Mouse (Mus musculus): ENCODE measurements at regions not wholly inside any gene's neighbourhood (a gene's known extent, or its start where the extent isn't known, plus 50 kb on each side); places are given as distances from the start of the nearest gene placed in this dataset.
"Not testable (repeated sequence)": the region's sequence is repeated elsewhere in the genome, so short reads cannot be mapped to it uniquely, and the experiment has no call there.

DNA sequence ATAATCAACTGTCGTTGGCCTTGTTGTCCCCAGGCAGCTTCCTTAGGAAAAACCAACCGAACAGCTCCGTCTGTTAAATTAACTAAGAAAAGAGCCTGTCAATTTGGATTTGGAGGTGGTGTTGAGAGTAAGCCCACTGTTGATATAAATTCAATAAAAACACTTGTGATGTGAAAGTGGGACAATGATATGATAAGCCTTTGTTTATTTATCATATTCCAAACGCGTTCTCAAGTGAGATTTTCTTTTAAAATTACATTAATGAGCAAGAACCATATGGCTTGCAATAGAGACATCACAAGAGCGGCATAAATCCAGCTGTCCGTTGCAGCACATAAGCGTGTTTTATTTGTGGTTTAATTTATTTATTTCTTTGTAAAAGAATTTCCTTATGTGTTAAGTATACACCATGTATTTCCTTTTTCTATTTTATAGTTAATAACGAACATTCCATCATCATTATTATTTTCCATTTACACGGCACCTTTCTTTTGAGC, 307.5 kb upstream of the Cwc22 start:
- Histone ChIP-seq H3K4me3 (replicated peaks) (no peak overlapping the region), H3K4me1 (replicated peaks) (no peaks in the 10 kb centered on the region), H3K36me3 (no peaks in the 10 kb centered on the region), H3K9ac (replicated peaks) (no peak overlapping the region), H3K9me3 (no peaks in the 10 kb centered on the region), H3K27ac (no peak overlapping the region), H3K4me2 (replicated peaks) (no peak overlapping the region), H3K27me3 (no peaks in the 10 kb centered on the region)
- ATAC-seq: no peak
- WGBS: 73% methylated on average over 10 of the region's 10 CpGs

- Histone ChIP-seq H3K4me3 (replicated peaks) (no peak overlapping the region), H3K27me3 (no peaks in the 10 kb centered on the region), H3K4me1 (replicated peaks) (no peaks in the 10 kb centered on the region), H3K27ac (no peak overlapping the region), H3K36me3 (no peaks in the 10 kb centered on the region), H3K4me2 (replicated peaks) (no peak overlapping the region), H3K9ac (replicated peaks) (no peak overlapping the region), H3K9me3 (no peaks in the 10 kb centered on the region)
- 86% methylated on average over 5 of the region's 5 CpGs for WGBS
- no peak for ATAC-seq
Observed at GRCm38 (mm10) chr2:78246354-78246753, 300.2 kb upstream of the Cwc22 start.

- 86% methylated on average over 2 of the region's 2 CpGs for WGBS
Observed at GRCm38 (mm10) chr2:78240299-78240698, 294.1 kb upstream of the Cwc22 start.

DNA sequence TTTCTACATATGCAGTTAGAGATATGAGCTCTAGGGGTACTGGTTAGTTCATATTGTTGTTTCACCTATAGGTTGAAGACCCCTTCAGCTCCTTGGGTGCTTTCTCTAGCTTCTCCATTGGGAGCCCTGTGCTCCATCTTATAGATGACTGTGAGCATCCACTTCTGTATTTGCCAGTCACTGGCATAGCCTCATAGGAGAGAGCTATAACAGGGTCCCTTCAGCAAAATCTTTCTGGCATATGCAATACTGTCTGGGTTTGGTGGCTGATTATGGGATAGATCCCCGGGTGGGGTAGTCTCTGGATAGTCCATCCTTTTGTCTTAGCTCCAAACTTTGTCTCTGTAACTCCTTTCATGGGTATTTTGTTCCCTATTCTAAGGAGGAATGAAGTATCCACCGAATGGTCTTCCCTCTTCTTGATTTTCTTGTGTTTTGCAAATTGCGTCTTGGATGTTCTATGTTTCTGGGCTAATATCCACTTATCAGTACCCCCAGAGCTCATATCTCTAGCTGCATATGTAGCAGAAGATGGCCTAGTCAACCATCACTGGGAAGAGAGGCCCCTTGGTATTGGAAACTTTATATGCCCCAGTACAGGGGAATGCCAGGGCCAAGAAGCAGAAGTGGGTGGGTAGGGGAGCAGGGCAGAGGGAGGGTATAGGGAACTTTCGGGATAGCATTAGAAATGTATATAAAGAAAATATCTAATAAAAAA, 279.4 kb upstream of the Cwc22 start:
- H3K36me3 ChIP-seq; H3K4me1 ChIP-seq (replicated peaks); H3K9me3 ChIP-seq; ATAC-seq; H3K4me2 ChIP-seq (replicated peaks); H3K27ac ChIP-seq; H3K27me3 ChIP-seq; H3K4me3 ChIP-seq (replicated peaks); H3K9ac ChIP-seq (replicated peaks): not testable (repeated sequence)
- 86% methylated on average over 4 of the region's 4 CpGs for WGBS

More at GRCm38 (mm10) chr2:78240299-78240698, 294.1 kb upstream of the Cwc22 start:
- no peak for ATAC-seq
- no peaks in the 10 kb centered on the region for H3K27me3 ChIP-seq
- no peak overlapping the region for H3K9ac ChIP-seq (replicated peaks)
- no peaks in the 10 kb centered on the region for H3K9me3 ChIP-seq
- no peak overlapping the region for H3K27ac ChIP-seq
- H3K4me3 ChIP-seq (replicated peaks): no peak overlapping the region
- no peaks in the 10 kb centered on the region for H3K36me3 ChIP-seq
- H3K4me1 ChIP-seq (replicated peaks): no peaks in the 10 kb centered on the region
- no peak overlapping the region for H3K4me2 ChIP-seq (replicated peaks)

DNA sequence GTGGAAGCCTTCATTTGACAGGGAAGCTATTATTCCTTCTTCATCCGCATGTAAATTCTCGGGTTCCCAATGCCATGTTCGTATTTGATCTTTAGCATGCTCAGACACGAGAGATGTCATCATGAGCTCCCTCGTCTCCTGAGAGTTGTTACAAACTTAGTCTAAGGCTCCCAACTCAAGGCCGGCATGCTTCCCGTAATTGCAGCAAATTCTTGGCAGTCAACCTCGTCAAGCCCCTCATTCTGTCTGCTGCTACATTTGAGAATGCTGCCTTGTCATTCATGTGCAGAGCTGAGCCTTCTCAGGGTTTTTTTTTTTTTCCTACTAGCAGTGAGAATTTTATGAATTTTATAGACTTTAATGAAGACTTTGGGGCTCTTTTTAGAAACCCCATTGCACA, 268.3 kb upstream of the Cwc22 start:
- H3K27ac ChIP-seq: no peak overlapping the region
- WGBS: 74% methylated on average over 8 of the region's 8 CpGs
- no peak for ATAC-seq
- H3K4me1 ChIP-seq (replicated peaks): no peaks in the 10 kb centered on the region
- no peak overlapping the region for H3K9ac ChIP-seq (replicated peaks)
- no peak overlapping the region for H3K4me2 ChIP-seq (replicated peaks)
- H3K9me3 ChIP-seq: no peaks in the 10 kb centered on the region
- H3K4me3 ChIP-seq (replicated peaks): no peak overlapping the region
- H3K36me3 ChIP-seq: no peaks in the 10 kb centered on the region
- H3K27me3 ChIP-seq: no peaks in the 10 kb centered on the region

GRCm38 (mm10) chr2:78205125-78205524, 258.9 kb upstream of the Cwc22 start:
- no peak overlapping the region for H3K27ac ChIP-seq
- H3K9ac ChIP-seq (replicated peaks): no peak overlapping the region
- H3K4me3 ChIP-seq (replicated peaks): no peak overlapping the region
- no peak overlapping the region for H3K4me2 ChIP-seq (replicated peaks)
- H3K9me3 ChIP-seq: no peaks in the 10 kb centered on the region
- 76% methylated on average over 5 of the region's 5 CpGs for WGBS
- no peaks in the 10 kb centered on the region for H3K4me1 ChIP-seq (replicated peaks)
- no peak for ATAC-seq
- H3K27me3 ChIP-seq: no peaks in the 10 kb centered on the region
- no peaks in the 10 kb centered on the region for H3K36me3 ChIP-seq

DNA sequence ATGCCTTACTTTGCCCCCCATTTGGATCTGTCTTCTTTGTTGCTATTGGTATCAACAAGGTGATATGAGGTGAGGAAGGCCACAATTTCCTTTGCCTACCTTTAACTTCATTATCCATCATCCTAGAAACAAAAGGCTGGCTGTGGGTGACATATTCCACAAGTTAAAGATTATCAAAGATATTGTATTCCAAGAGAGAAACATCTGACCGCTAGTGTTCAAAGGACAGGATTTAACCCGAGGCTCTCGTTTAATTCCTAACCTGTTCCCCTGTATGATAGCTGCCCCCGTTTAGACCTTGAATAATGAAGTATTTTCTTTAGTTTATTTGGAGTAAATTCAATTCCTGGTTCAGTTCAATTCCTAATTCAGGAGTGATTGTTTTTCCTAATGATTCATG, 249.8 kb upstream of the Cwc22 start:
- ATAC-seq: no peak
- Histone ChIP-seq H3K36me3 (no peaks in the 10 kb centered on the region), H3K9ac (replicated peaks) (no peak overlapping the region), H3K4me1 (replicated peaks) (no peaks in the 10 kb centered on the region), H3K4me3 (replicated peaks) (no peak overlapping the region), H3K4me2 (replicated peaks) (no peak overlapping the region), H3K27me3 (no peaks in the 10 kb centered on the region), H3K27ac (no peak overlapping the region), H3K9me3 (no peaks in the 10 kb centered on the region)
- WGBS: 88% methylated on average over 4 of the region's 4 CpGs

DNA sequence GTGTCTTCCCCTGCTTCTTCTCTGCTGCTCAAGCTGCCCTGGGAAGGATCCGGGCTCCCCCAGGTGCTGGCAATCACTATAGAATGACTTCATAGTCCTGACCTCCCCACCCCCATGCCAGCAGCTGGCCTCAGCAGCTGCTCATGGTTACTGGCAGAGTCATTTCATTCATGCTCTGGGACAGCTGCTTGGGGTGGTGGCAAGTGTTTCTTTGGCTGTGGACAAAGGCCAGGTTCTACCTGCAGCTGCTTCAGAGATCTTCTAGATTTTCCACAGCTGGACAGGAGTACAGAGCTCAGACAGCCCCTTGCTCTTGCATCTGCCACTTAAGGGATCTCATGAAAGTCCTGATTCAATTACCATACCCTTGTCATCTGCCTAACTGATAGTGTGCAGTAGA, 243.4 kb upstream of the Cwc22 start:
- H3K4me2 ChIP-seq (replicated peaks): no peak overlapping the region
- H3K4me3 ChIP-seq (replicated peaks): no peak overlapping the region
- H3K27ac ChIP-seq: no peak overlapping the region
- ATAC-seq: no peak
- WGBS: 8% methylated on average over 1 of the region's 1 CpGs
- H3K9me3 ChIP-seq: no peaks in the 10 kb centered on the region
- no peak overlapping the region for H3K9ac ChIP-seq (replicated peaks)
- no peaks in the 10 kb centered on the region for H3K36me3 ChIP-seq
- H3K27me3 ChIP-seq: no peaks in the 10 kb centered on the region
- H3K4me1 ChIP-seq (replicated peaks): peaks cover 4% of the 10 kb centered on the region; the same call in 1 of the 2 replicates

- Histone ChIP-seq H3K4me3 (replicated peaks) (no peak overlapping the region), H3K27ac (no peak overlapping the region), H3K9ac (replicated peaks) (no peak overlapping the region), H3K36me3 (no peaks in the 10 kb centered on the region), H3K4me1 (replicated peaks) (peaks cover 4% of the 10 kb centered on the region; the same call in 1 of the 2 replicates), H3K9me3 (no peaks in the 10 kb centered on the region), H3K4me2 (replicated peaks) (no peak overlapping the region), H3K27me3 (no peaks in the 10 kb centered on the region)
- WGBS: 75% methylated on average over 1 of the region's 1 CpGs
- no peak for ATAC-seq
Observed at GRCm38 (mm10) chr2:78184950-78185349, 238.8 kb upstream of the Cwc22 start.

DNA sequence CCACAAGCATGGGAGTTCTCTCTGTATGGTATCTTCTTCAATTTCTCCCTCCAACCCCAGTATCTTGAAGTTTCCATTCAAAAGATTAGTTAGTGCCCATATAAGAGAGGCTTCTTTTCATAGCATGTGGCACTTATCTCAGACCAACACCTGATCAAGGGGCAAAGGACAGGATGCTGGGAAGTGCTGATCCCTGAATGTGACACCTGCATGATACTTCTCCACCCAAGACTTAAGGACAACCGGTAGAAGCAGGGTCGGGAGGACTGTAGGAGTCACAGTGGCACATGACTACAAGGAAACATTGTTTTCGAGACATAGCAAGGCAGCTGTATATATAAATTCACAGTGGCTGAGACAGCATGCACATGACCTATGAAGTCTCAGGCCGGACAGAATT, 227.6 kb upstream of the Cwc22 start:
- no peaks in the 10 kb centered on the region; the same call in 1 of the 2 replicates for H3K9me3 ChIP-seq
- no peak overlapping the region for H3K27ac ChIP-seq
- H3K4me2 ChIP-seq (replicated peaks): no peak overlapping the region
- H3K4me1 ChIP-seq (replicated peaks): 0 out of 2 replicates have a peak, but pooled peaks cover 4% of the 10 kb centered on the region
- H3K9ac ChIP-seq (replicated peaks): no peak overlapping the region
- H3K27me3 ChIP-seq: no peaks in the 10 kb centered on the region
- no peak for ATAC-seq
- 85% methylated on average over 4 of the region's 4 CpGs for WGBS
- H3K4me3 ChIP-seq (replicated peaks): no peak overlapping the region
- no peaks in the 10 kb centered on the region for H3K36me3 ChIP-seq

GRCm38 (mm10) chr2:78172819-78173218, 226.6 kb upstream of the Cwc22 start:
- H3K9me3 ChIP-seq: no peaks in the 10 kb centered on the region; the same call in 1 of the 2 replicates
- no peak for ATAC-seq
- no peaks in the 10 kb centered on the region for H3K36me3 ChIP-seq
- no peak overlapping the region for H3K4me2 ChIP-seq (replicated peaks)
- H3K4me3 ChIP-seq (replicated peaks): no peak overlapping the region
- H3K27ac ChIP-seq: no peak overlapping the region
- no peak overlapping the region for H3K9ac ChIP-seq (replicated peaks)
- H3K27me3 ChIP-seq: no peaks in the 10 kb centered on the region
- H3K4me1 ChIP-seq (replicated peaks): 0 out of 2 replicates have a peak, but pooled peaks cover 4% of the 10 kb centered on the region
- WGBS: 56% methylated on average over 4 of the region's 4 CpGs

- WGBS: 68% methylated on average over 6 of the region's 6 CpGs
- 0 out of 2 replicates have a peak, but pooled peaks cover 4% of the 10 kb centered on the region for H3K4me1 ChIP-seq (replicated peaks)
- H3K4me3 ChIP-seq (replicated peaks): no peak overlapping the region
- no peak overlapping the region for H3K27ac ChIP-seq
- no peaks in the 10 kb centered on the region for H3K9me3 ChIP-seq
- no peaks in the 10 kb centered on the region for H3K36me3 ChIP-seq
- H3K9ac ChIP-seq (replicated peaks): no peak overlapping the region
- no peak for ATAC-seq
- H3K27me3 ChIP-seq: no peaks in the 10 kb centered on the region
- no peak overlapping the region for H3K4me2 ChIP-seq (replicated peaks)
Observed at GRCm38 (mm10) chr2:78170162-78170747, 224.1 kb upstream of the Cwc22 start.
